Comparison of ENCODE assay signal across 22 mouse cellular contexts in the genomic region with DNA sequence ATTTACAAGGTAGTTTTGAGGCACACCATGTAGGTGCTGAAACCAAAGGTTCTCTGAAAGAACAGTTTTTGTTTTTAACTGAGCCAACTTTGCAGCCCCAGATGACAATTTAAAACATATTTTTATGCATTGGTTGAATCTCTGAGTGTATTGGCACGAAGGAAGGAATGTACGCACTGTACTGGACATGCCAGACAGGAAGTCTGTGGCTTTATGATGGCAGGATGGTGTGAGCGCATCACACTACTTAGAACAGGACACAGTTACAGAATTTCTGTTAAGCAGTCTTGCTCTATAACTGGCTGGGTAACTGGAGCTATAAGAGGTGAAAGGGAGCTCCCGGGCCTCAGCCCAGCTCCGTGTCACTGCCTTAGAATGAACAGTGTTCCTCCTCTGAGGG.
A peak's percentile ranks its signal among the peaks of the same experiment; 100 is the strongest.
DNase-seq lines count a peak whose midpoint lies in the region; ATAC-seq and TF ChIP-seq lines count a peak whose summit lies in the region.
"Had no signal": no experiment of that assay in that cellular context is flagged by ENCODE, and none has a peak within 500 bp of the region (broad histone marks: within the 10 kb centered on the region; RNA-seq: fewer than 3 reads in every experiment).

No protein-coding gene starts in this region.

- peaks cover 9% of the 10 kb centered on the region for H3K79me2 ChIP-seq in heart, adult 2 months (replicated peaks; ENCODE audit: control insufficient read depth, insufficient read depth, low read length)
- H3K79me2 ChIP-seq in MEL (ENCODE audit: control insufficient read depth, insufficient read depth, low read length, poor library complexity) = no peaks in the 10 kb centered on the region

- no peak overlapping the region for H3K9ac ChIP-seq in heart, adult 2 months (ENCODE audit: low read depth, low read length)
- no peak overlapping the region for H3K9ac ChIP-seq in kidney, postnatal 0 days (ENCODE audit: low read depth, low read length)
- H3K9ac ChIP-seq in kidney, embryonic 16.5 days (replicated peaks; ENCODE audit: low read length) = no peak overlapping the region
- no peak overlapping the region for H3K9ac ChIP-seq in MEL (ENCODE audit: control insufficient read depth, low read depth, low read length, poor library complexity, severe bottlenecking)
- H3K9ac ChIP-seq: embryonic facial prominence, embryonic 13.5 days; forebrain, embryonic 13.5 days; heart, embryonic 15.5 days; hindbrain, embryonic 12.5 days had no signal

- no peak for TF ChIP-seq RAD21 in MEL (IDR thresholded peaks at IDR 0.05; ENCODE audit: low read depth, low read length)

- TF ChIP-seq EP300 in heart, adult 2 months (IDR thresholded peaks at IDR 0.05; ENCODE audit: insufficient read depth, low read depth, low read length) = no peak
- TF ChIP-seq EP300 in MEL (IDR thresholded peaks at IDR 0.05; ENCODE audit: low read depth in 1 of 2, low read length in 2 of 2) = no peak

- H3K36me3 ChIP-seq in heart, adult 2 months (ENCODE audit: control insufficient read depth, insufficient read depth, low read length) = peaks cover 10% of the 10 kb centered on the region
- H3K36me3 ChIP-seq in kidney, postnatal 0 days (ENCODE audit: insufficient read depth, low read length) = no peaks in the 10 kb centered on the region
- peaks cover 11% of the 10 kb centered on the region; the same call in 1 of the 2 replicates for H3K36me3 ChIP-seq in kidney, embryonic 16.5 days (ENCODE audit: insufficient read depth, low read length)
- H3K36me3 ChIP-seq in MEL (ENCODE audit: control insufficient read depth in 1 of 2, insufficient read depth in 2 of 2, low read length in 2 of 2) = peaks cover 7 to 33% of the 10 kb centered on the region in 2 experiments; a peak in 3 of 4 replicates

- no peaks in the 10 kb centered on the region for H3K9me3 ChIP-seq in kidney, postnatal 0 days (replicated peaks; ENCODE audit: low read length)
- H3K9me3 ChIP-seq in kidney, embryonic 16.5 days (ENCODE audit: low read length) = peaks cover 8% of the 10 kb centered on the region; the same call in 1 of the 2 replicates
- H3K9me3 ChIP-seq in MEL (replicated peaks; ENCODE audit: insufficient read depth, low read length) = no peaks in the 10 kb centered on the region
- H3K9me3 ChIP-seq: heart, embryonic 15.5 days had no signal

- intact Hi-C loops in heart, adult 2 months (cut with DNase I) = loop anchor here (5.0 kb wide), 1 partner anchor 75 kb away; no protein-coding TSS in a partner anchor

- WGBS in heart, adult 2 months = 80% methylated on average over 5 of the region's 5 CpGs
- 72% methylated on average over 5 of the region's 5 CpGs for WGBS in kidney, postnatal 0 days
- WGBS in kidney, embryonic 16.5 days = 82% methylated on average over 5 of the region's 5 CpGs

- H3K27ac ChIP-seq in heart, adult 2 months = no peak overlapping the region
- 0 out of 2 replicates have a peak overlapping the region, but pooled peaks have one; percentile 13 for H3K27ac ChIP-seq in kidney, postnatal 0 days
- H3K27ac ChIP-seq in kidney, embryonic 16.5 days (ENCODE audit: low read length) = no peak overlapping the region
- peak overlapping the region; percentile 23 for H3K27ac ChIP-seq in MEL (ENCODE audit: control insufficient read depth, low read depth, low read length)
- H3K27ac ChIP-seq: embryonic facial prominence, embryonic 13.5 days; forebrain, embryonic 13.5 days; heart, embryonic 15.5 days; hindbrain, embryonic 12.5 days had no signal

- H3K4me2 ChIP-seq in kidney, postnatal 0 days (ENCODE audit: low read length) = no peak overlapping the region
- no peak overlapping the region for H3K4me2 ChIP-seq in kidney, embryonic 16.5 days (replicated peaks; ENCODE audit: low read depth, low read length)
- H3K4me2 ChIP-seq: embryonic facial prominence, embryonic 13.5 days; forebrain, embryonic 13.5 days; heart, embryonic 15.5 days; hindbrain, embryonic 12.5 days had no signal

- no peaks in the 10 kb centered on the region for H3K27me3 ChIP-seq in heart, adult 2 months (ENCODE audit: control insufficient read depth, insufficient read depth, low read length)
- no peaks in the 10 kb centered on the region for H3K27me3 ChIP-seq in kidney, postnatal 0 days (ENCODE audit: insufficient read depth, low read length)
- no peaks in the 10 kb centered on the region for H3K27me3 ChIP-seq in kidney, embryonic 16.5 days (ENCODE audit: insufficient read depth, low read length)
- no peaks in the 10 kb centered on the region for H3K27me3 ChIP-seq in MEL (ENCODE audit: control insufficient read depth in 1 of 2, insufficient read depth in 2 of 2, low read length in 2 of 2)
- H3K27me3 ChIP-seq: embryonic facial prominence, embryonic 13.5 days; forebrain, embryonic 13.5 days; heart, embryonic 15.5 days; hindbrain, embryonic 12.5 days had no signal

- peaks cover 2% of the 10 kb centered on the region for H3K4me1 ChIP-seq in heart, adult 2 months (ENCODE audit: control insufficient read depth, insufficient read depth, low read length)
- no peaks in the 10 kb centered on the region for H3K4me1 ChIP-seq in kidney, postnatal 0 days (replicated peaks; ENCODE audit: insufficient read depth, low read length)
- H3K4me1 ChIP-seq in kidney, embryonic 16.5 days (ENCODE audit: insufficient read depth, low read length) = peaks cover 9% of the 10 kb centered on the region; the same call in 1 of the 2 replicates
- peaks cover 20 to 21% of the 10 kb centered on the region in 2 experiments for H3K4me1 ChIP-seq in MEL (ENCODE audit: control insufficient read depth in 1 of 2, insufficient read depth in 2 of 2, low read length in 2 of 2)

- no peak overlapping the region for H3K4me3 ChIP-seq in heart, adult 2 months
- H3K4me3 ChIP-seq in kidney, postnatal 0 days (replicated peaks; ENCODE audit: low read depth, low read length) = no peak overlapping the region
- H3K4me3 ChIP-seq in kidney, embryonic 16.5 days (ENCODE audit: low read length) = no peak overlapping the region
- no peak overlapping the region for H3K4me3 ChIP-seq in MEL (ENCODE audit: control insufficient read depth in 1 of 2, insufficient read depth in 1 of 2, low read depth in 2 of 2, low read length in 2 of 2)
- H3K4me3 ChIP-seq: embryonic facial prominence, embryonic 13.5 days; forebrain, embryonic 13.5 days; heart, embryonic 15.5 days; hindbrain, embryonic 12.5 days had no signal

- peak; percentile 49 for DNase-seq in heart, adult 11 months
- no peak for DNase-seq in heart, adult 2 months
- DNase-seq in kidney, postnatal 0 days (ENCODE audit: low spot score) = no peak
- peak; percentile 18 for DNase-seq in MEL (ENCODE audit: low read depth, low spot score)
- no peak for DNase-seq in spleen, adult 18-20 months
- no peak for DNase-seq in frontal cortex, postnatal 36 days (ENCODE audit: low spot score in 2 of 2)
- DNase-seq: adrenal gland, postnatal 10 days; B cell, adult 2 months; cerebellum, adult 11 months; cerebellum, adult 8-10 months; cerebellum, postnatal 25 days; gastrocnemius, postnatal 36 days; heart, postnatal 4 days had no signal

- ATAC-seq in kidney, postnatal 0 days (replicated peaks; ENCODE audit: low FRiP score, low read depth) = no peak
- no peak for ATAC-seq in kidney, embryonic 16.5 days (ENCODE audit: low FRiP score, low TSS enrichment)
- ATAC-seq: CD4-positive, CD25-positive, alpha-beta regulatory T cell, adult 4 months; forebrain, embryonic 13.5 days; hindbrain, embryonic 16.5 days; inflammation-experienced regulatory T-cells, adult 6 months; intestine, postnatal 0 days had no signal

- no peak for TF ChIP-seq CTCF in heart, adult 2 months (IDR thresholded peaks at IDR 0.05)
- TF ChIP-seq CTCF in kidney, postnatal 0 days (IDR thresholded peaks at IDR 0.05; ENCODE audit: low read depth) = no peak
- no peak for TF ChIP-seq CTCF in MEL (IDR thresholded peaks at IDR 0.05 in 2 of 3, conservative IDR thresholded peaks at IDR 0.05 in 1 of 3; ENCODE audit: control insufficient read depth in 1 of 3, insufficient read depth in 1 of 3, low read depth in 2 of 3, low read length in 3 of 3, poor library complexity in 1 of 3, severe bottlenecking in 1 of 3)

- no peak for TF ChIP-seq POLR2A in heart, adult 2 months (IDR thresholded peaks at IDR 0.05; ENCODE audit: insufficient read depth, low read depth, low read length)
- TF ChIP-seq POLR2A in MEL (IDR thresholded peaks at IDR 0.05; ENCODE audit: control insufficient read depth in 1 of 2, insufficient read depth in 1 of 2, low read depth in 1 of 2, low read length in 2 of 2, poor library complexity in 1 of 2) = no peak

TF ChIP-seq in MEL, 35 proteins besides CTCF, POLR2A, EP300 and RAD21:
- TF ChIP-seq E2F4 (IDR thresholded peaks at IDR 0.05; ENCODE audit: borderline replicate concordance, low read depth, low read length) (no peak), ZKSCAN1 (IDR thresholded peaks at IDR 0.05; ENCODE audit: low read depth, low read length) (no peak), POLR2AphosphoS2 (IDR thresholded peaks at IDR 0.05; ENCODE audit: low read length) (no peak), MAFK (IDR thresholded peaks at IDR 0.05; ENCODE audit: borderline replicate concordance, low read depth, low read length) (no peak), CHD2 (IDR thresholded peaks at IDR 0.05; ENCODE audit: low read length) (no peak), SIN3A (IDR thresholded peaks at IDR 0.05; ENCODE audit: low read length) (no peak), NRF1 (IDR thresholded peaks at IDR 0.05; ENCODE audit: insufficient read depth, low read depth, low read length, poor library complexity, severe bottlenecking) (no peak)

Comparison
In these comparisons a context has a peak if more than half of its experiments do, and no peak if none do; other contexts are left out.
1. DNase-seq: peak in heart, adult 11 months (single experiment) and MEL (single experiment); none in heart, adult 2 months (0 of 2), kidney, postnatal 0 days (single experiment), spleen, adult 18-20 months (0 of 2) and frontal cortex, postnatal 36 days (0 of 2).
2. H3K27ac ChIP-seq: peak in kidney, postnatal 0 days (single experiment) and MEL (single experiment); none in heart, adult 2 months (single experiment) and kidney, embryonic 16.5 days (single experiment).